Mouse (Mus musculus) liver, postnatal 0 days (tissue): ENCODE data around the gene Olfr131. TPM values are rescaled to one million over a fixed set of nuclear protein-coding genes. Genes with fewer than 3 reads are reported as not detected.
"Not testable (repeated sequence)": the region's sequence is repeated elsewhere in the genome, so short reads cannot be mapped to it uniquely, and the experiment has no call there.

Experiments used
- ATAC-seq: fragments of 200-750 bp; cut with Nextera tagmentation; 2 replicates; pipeline ENCODE4 v1.8.0; 2017; ENCODE audit warnings: mild to moderate bottlenecking, moderate library complexity
- DNase-seq: peaks from one replicate; pipeline ENCODE4 v3.0.0-alpha.2; 2016
- H3K27ac ChIP-seq: fragments of 300-500 bp; sonication (generic); 2 replicates; pipeline ENCODE4 v1.5.1; 2014; ENCODE audit warnings: antibody characterized with exemption, moderate library complexity, mild to moderate bottlenecking, low read depth
- H3K27me3 ChIP-seq: fragments of 300-500 bp; sonication (generic); 2 replicates; pipeline ENCODE4 v1.6.1; 2014; ENCODE audit warnings: low read length, control low read depth, mixed read lengths; ENCODE audit not compliant: insufficient read depth
- H3K36me3 ChIP-seq: fragments of 300-500 bp; sonication (generic); replicated peaks from 2 replicates; pipeline ENCODE4 v1.6.1; 2014; ENCODE audit warnings: mild to moderate bottlenecking, control low read depth, low read length, moderate library complexity, mixed read lengths; ENCODE audit not compliant: insufficient read depth
- H3K4me1 ChIP-seq: fragments of 300-500 bp; sonication (generic); 2 replicates; pipeline ENCODE4 v1.6.1; 2014; ENCODE audit warnings: antibody characterized with exemption, mild to moderate bottlenecking, control low read depth; ENCODE audit not compliant: insufficient read depth
- H3K4me2 ChIP-seq: fragments of 300-500 bp; sonication (generic); 2 replicates; pipeline ENCODE4 v1.6.1; 2014; ENCODE audit warnings: low read depth, mild to moderate bottlenecking, low read length, moderate library complexity, mixed read lengths
- H3K4me3 ChIP-seq: fragments of 300-500 bp; sonication (generic); 2 replicates; pipeline ENCODE4 v1.5.1; 2014; ENCODE audit warnings: low read depth, low read length
- H3K9ac ChIP-seq: fragments of 300-500 bp; sonication (generic); replicated peaks from 2 replicates; pipeline ENCODE4 v1.6.1; 2014; ENCODE audit warnings: mild to moderate bottlenecking, moderate library complexity
- H3K9me3 ChIP-seq: fragments of 300-500 bp; sonication (generic); 2 replicates; pipeline ENCODE4 v1.6.1; 2016; ENCODE audit warnings: mild to moderate bottlenecking, control low read depth, low read length, mixed read lengths
- CTCF ChIP-seq: sonication (generic); IDR thresholded peaks from 2 replicates; pipeline ENCODE4 v1.5.1; 2016; ENCODE audit warnings: antibody characterized with exemption, low read depth
- EP300 ChIP-seq: IDR thresholded peaks from 2 replicates; pipeline ENCODE4 v1.6.1; 2016; ENCODE audit warnings: antibody characterized with exemption, low read depth, mild to moderate bottlenecking
- WGBS: fragments of 180-500 bp; shearing (Covaris S2); extraction: QIAGEN DNeasy Blood & Tissue Kit; methylation state at CpG from one replicate; pipeline ENCODE4 v1.1.7; 2014; ENCODE audit not compliant: insufficient replicate concordance; 5-methylcytosine and 5-hydroxymethylcytosine counted together
- polyA plus RNA-seq: library from polyadenylated mRNA; unstranded; fragments of >200 nt; fragmentation: Nextera tagmentation; extraction: Ambion mirVana; gene quantifications from 2 replicates; pipeline ENCODE4 v1.2.1, GENCODE M21; 2015

Gene Olfr131
- not detected in 2 replicates for polyA plus RNA-seq

DNA sequence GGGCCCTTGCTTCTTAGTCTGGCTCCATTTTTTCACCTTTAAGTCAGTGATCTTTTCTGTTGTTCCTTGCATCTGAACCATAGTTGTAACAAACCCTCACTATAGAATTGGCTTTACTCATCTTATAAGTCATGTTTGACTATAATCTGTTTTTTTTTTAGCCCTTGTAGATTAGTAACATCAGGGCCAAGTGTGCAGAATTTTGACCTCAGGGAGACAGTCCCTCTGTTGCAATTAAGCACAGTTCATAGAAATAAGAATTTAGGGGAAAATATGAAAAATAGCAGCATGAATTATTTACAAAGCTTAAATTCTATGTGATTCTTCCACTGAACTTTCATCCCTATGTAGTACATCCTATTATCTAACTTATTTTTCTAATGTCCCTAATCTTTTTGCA lies at the start of gene Olfr131:
Olfr131 (minus strand) TSS at position 101 of the 400 bp plus-strand sequence.
- no peak within 1 kb of the TSS for H3K4me3 ChIP-seq
- DNase-seq (no peak), ATAC-seq (no peak)
- H3K4me2 ChIP-seq, result no peak within 1 kb of the TSS
- H3K27ac ChIP-seq, result no peak within 1 kb of the TSS
- no peak within 1 kb of the TSS for H3K9ac ChIP-seq
- H3K36me3 ChIP-seq, result no peaks in the 10 kb centered on the region
- TF ChIP-seq EP300, result no peak
- TF ChIP-seq CTCF, result no peak
- no peaks in the 10 kb centered on the region for H3K27me3 ChIP-seq
- H3K9me3 ChIP-seq, result no peaks in the 10 kb centered on the region
- H3K4me1 ChIP-seq, result no peaks in the 10 kb centered on the region

DNA sequence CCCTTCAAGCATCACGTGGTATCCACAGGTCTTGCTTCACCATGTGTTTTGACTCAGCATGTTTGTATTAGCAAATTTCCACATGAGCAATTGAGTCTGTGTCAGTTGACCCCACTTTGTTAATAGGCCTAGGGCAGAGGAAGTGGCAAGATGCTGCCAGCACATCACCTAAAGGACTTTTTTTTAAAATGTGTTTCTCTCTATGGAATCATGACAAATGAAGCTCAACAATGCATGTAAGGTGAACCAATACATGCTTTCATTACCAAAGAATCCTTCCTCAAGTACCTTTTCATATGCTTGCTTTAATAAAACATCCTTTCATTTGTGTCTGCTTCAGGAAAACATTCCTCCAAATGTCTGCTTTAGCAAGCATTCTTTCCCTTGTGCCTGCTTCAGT lies 45.9 kb upstream of the Olfr131 start, which contains the start of gene Olfr132:
Olfr132 (minus strand) TSS at position 101 of the 400 bp plus-strand sequence.
- H3K27me3 ChIP-seq, result no peaks in the 10 kb centered on the region
- no peak within 1 kb of the TSS for H3K4me3 ChIP-seq
- ATAC-seq, result no peak
- no peak within 1 kb of the TSS for H3K4me2 ChIP-seq
- H3K36me3 ChIP-seq, result no peaks in the 10 kb centered on the region
- no peak within 1 kb of the TSS for H3K27ac ChIP-seq
- H3K9me3 ChIP-seq, result 0 out of 2 replicates have a peak, but pooled peaks cover 2% of the 10 kb centered on the region
- no peak within 1 kb of the TSS for H3K9ac ChIP-seq
- TF ChIP-seq CTCF (no peak), EP300 (no peak)
- WGBS, result 62% methylated on average over 1 of the region's 1 CpGs
- no peak for DNase-seq
- no peaks in the 10 kb centered on the region for H3K4me1 ChIP-seq

DNA sequence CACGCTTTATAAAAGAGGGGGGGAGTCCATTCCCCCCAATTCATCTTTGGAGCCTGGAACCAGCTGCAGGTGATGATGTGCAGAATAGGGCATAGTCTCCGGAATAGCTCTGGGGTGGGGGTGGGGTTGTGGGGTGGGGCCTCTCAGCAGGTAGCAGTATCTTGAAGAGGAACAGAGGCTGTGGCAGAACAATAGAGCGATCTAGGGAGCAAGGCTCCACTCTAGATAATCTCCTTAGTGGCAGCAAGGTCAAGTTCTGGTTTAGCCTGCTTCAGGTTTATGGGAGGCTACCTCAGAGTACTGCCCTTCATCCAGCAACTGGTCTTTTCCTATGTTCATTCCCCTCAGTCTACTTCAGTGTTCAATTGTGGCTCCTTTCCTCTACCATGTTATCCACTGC lies 36.9 kb upstream of the Olfr131 start:
- not testable (repeated sequence) for H3K27me3 ChIP-seq, H3K27ac ChIP-seq, H3K4me3 ChIP-seq, H3K4me2 ChIP-seq, H3K36me3 ChIP-seq, H3K9ac ChIP-seq, ATAC-seq, H3K9me3 ChIP-seq, DNase-seq, H3K4me1 ChIP-seq
- WGBS, result 67% methylated on average over 3 of the region's 3 CpGs

DNA sequence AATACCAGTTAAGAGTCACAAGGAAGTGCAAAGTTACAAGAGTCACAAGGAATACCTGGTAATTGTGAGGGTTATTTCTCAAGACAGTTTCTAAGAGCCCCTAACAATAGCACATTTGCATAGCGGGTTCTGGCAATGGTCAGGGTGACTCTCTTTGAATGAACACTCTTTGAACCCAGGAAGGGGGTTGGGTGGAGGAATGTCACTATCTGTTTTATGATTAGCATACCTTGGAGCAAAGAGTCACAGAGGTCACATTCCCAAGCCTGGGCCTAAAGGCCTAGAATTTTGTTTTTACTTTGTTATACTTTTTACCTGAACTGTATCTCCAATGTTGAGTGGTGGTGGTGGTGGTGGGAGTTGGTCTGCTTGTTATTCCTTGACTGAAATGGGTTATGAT lies 35.7 kb upstream of the Olfr131 start:
- H3K9me3 ChIP-seq, H3K27me3 ChIP-seq, ATAC-seq, H3K9ac ChIP-seq, H3K4me3 ChIP-seq, H3K4me2 ChIP-seq, H3K36me3 ChIP-seq, DNase-seq, H3K27ac ChIP-seq, H3K4me1 ChIP-seq: not testable (repeated sequence)
- 69% methylated on average over 1 of the region's 1 CpGs for WGBS

DNA sequence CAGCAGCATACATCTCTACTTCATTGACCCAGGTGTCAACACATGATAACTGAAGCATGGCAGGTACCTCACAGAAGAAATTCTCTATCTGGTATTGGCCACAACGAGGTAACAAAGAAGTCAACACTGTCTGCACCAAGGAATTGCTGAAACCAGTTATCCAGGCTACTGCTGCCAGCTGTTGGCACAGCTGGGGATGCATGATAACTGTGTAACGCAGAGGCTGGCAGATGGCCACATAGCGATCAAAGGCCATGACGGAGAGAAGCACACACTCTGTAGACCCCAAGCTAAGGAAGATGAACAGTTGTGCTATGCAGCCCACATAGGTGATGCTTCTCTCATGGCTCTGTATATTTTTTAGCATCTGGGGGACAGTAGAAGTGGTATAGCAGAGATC lies 6.1 kb downstream of the Olfr131 start:
- WGBS, result 80% methylated on average over 4 of the region's 4 CpGs
- Histone ChIP-seq H3K27me3 (no peaks in the 10 kb centered on the region), H3K9ac (no peak overlapping the region), H3K4me1 (no peaks in the 10 kb centered on the region), H3K36me3 (no peaks in the 10 kb centered on the region), H3K27ac (no peak overlapping the region), H3K4me3 (no peak overlapping the region), H3K4me2 (no peak overlapping the region), H3K9me3 (no peaks in the 10 kb centered on the region; the same call in 1 of the 2 replicates)
- DNase-seq, result no peak
- ATAC-seq, result no peak
- TF ChIP-seq EP300 (no peak), CTCF (no peak)

DNA sequence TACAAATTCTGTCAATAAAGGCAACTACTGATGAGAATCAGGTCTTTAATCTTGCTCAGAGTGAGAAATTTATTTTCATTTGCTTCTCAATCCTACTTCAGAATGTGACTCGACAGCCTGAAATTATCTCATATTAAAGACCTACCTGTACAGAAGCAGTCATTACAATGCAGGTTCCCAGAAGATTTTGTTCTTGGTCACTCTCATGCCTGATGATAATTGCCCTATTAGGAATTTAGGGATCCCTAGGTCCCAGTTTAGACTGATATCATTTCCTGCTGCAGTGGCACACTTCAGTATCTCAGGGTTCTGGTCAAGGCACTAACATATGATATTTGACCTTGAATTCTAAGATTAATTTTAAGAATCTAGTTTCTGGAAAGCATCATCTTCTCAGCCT lies 24.9 kb downstream of the Olfr131 start, which contains the start of gene Olfr130:
Olfr130 (plus strand) TSS at position 301 of the 400 bp plus-strand sequence.
- Histone ChIP-seq H3K4me2 (no peak within 1 kb of the TSS), H3K9ac (no peak within 1 kb of the TSS), H3K27ac (no peak within 1 kb of the TSS), H3K27me3 (no peaks in the 10 kb centered on the region), H3K4me1 (no peaks in the 10 kb centered on the region), H3K4me3 (no peak within 1 kb of the TSS), H3K36me3 (no peaks in the 10 kb centered on the region), H3K9me3 (no peaks in the 10 kb centered on the region)
- TF ChIP-seq CTCF (no peak), EP300 (no peak)
- ATAC-seq, result no peak
- no peak for DNase-seq
- 79% methylated on average over 1 of the region's 1 CpGs for WGBS

DNA sequence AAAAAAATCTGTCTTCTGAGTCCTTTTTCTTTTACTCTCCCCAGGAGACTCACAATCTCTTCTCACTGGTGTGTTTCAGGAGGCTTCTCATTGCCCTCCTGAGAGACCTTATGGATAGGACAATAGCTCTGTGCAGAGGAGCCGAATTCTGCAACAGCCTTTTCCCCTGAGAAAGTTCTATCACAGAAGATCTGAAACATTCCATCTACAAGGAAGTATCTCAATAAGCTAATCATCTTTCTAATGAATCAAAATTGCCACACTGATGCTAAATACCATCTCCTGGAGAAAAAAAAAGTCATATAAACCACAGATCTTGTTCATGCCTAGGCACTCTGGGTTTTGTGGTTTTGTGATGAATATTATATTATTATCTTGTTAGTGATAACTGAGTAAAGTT lies 28.5 kb downstream of the Olfr131 start, which contains the start of gene Olfr129:
Olfr129 (minus strand) TSS at position 101 of the 400 bp plus-strand sequence.
- H3K9me3 ChIP-seq, result no peaks in the 10 kb centered on the region
- 55% methylated on average over 1 of the region's 1 CpGs for WGBS
- DNase-seq (no peak), ATAC-seq (no peak)
- H3K4me3 ChIP-seq, result no peak within 1 kb of the TSS
- no peak within 1 kb of the TSS for H3K9ac ChIP-seq
- H3K27ac ChIP-seq, result no peak within 1 kb of the TSS
- no peaks in the 10 kb centered on the region for H3K4me1 ChIP-seq
- no peaks in the 10 kb centered on the region for H3K36me3 ChIP-seq
- no peak for TF ChIP-seq EP300
- no peak for TF ChIP-seq CTCF
- no peak within 1 kb of the TSS for H3K4me2 ChIP-seq
- H3K27me3 ChIP-seq, result no peaks in the 10 kb centered on the region

Other genes starting within 250 kb of the Olfr131 start
- gene Olfr126, start 241.2 kb downstream of the Olfr131 start, polyA plus RNA-seq, result not detected in 2 replicates
- gene Olfr127, start 188.3 kb downstream of the Olfr131 start, polyA plus RNA-seq, result not detected in 2 replicates
- not detected in 2 replicates for gene Olfr128, start 168.1 kb downstream of the Olfr131 start, polyA plus RNA-seq
- not detected in 2 replicates for gene Olfr761, start 135.6 kb downstream of the Olfr131 start, polyA plus RNA-seq
- gene Olfr129, start 28.6 kb downstream of the Olfr131 start, polyA plus RNA-seq, result not detected in 2 replicates
- gene Olfr130, start 24.8 kb downstream of the Olfr131 start, polyA plus RNA-seq, result not detected in 2 replicates
- not detected in 2 replicates for gene Olfr132, start 45.8 kb upstream of the Olfr131 start, polyA plus RNA-seq
- gene Olfr133, start 56.6 kb upstream of the Olfr131 start, polyA plus RNA-seq, result not detected in 2 replicates
- gene Olfr134, start 82.7 kb upstream of the Olfr131 start, polyA plus RNA-seq, result not detected in 2 replicates
- gene Olfr135, start 115.6 kb upstream of the Olfr131 start, polyA plus RNA-seq, result not detected in 2 replicates
- gene Olfr138, start 172.3 kb upstream of the Olfr131 start, polyA plus RNA-seq, result not detected in 2 replicates
- gene Olfr137, start 218.9 kb upstream of the Olfr131 start, polyA plus RNA-seq, result not detected in 2 replicates
- not detected in 2 replicates for gene Olfr136, start 241.1 kb upstream of the Olfr131 start, polyA plus RNA-seq